8 mouse cellular contexts compared by ENCODE assay signal in genomic region chr2:135658486-135659390, GRCm38 (mm10). TPM values are rescaled to one million over a fixed set of nuclear protein-coding genes. Genes with fewer than 3 reads are reported as not detected.
A peak's percentile ranks its signal among the peaks of the same experiment; 100 is the strongest.
DNase-seq lines count a peak whose midpoint lies in the region; ATAC-seq and TF ChIP-seq lines count a peak whose summit lies in the region.

Plcb4 (plus strand) TSS chr2:135659011.

- ATAC-seq in hindbrain, embryonic 15.5 days (ENCODE audit: low FRiP score, low read depth): peak; percentile 92

- H3K4me3 ChIP-seq in gastrocnemius, adult 2 months: peak within 1 kb of the TSS; percentile 91
- peak within 1 kb of the TSS; percentile 84 for H3K4me3 ChIP-seq in hindbrain, embryonic 15.5 days

- H3K36me3 ChIP-seq in hindbrain, embryonic 15.5 days: no peaks in the 10 kb centered on the region

- intact Hi-C loops in gastrocnemius, adult 2 months (cut with DNase I): loop anchor here (2.0 to 10.0 kb wide), 3 partner anchors 98 to 269 kb away; no protein-coding TSS in a partner anchor

- H3K9ac ChIP-seq in hindbrain, embryonic 15.5 days: peak within 1 kb of the TSS; percentile 91

- peak within 1 kb of the TSS; percentile 76 for H3K4me2 ChIP-seq in hindbrain, embryonic 15.5 days

- TF ChIP-seq CTCF in gastrocnemius, adult 2 months (IDR thresholded peaks at IDR 0.05): no peak

- H3K27me3 ChIP-seq in hindbrain, embryonic 15.5 days: no peaks in the 10 kb centered on the region

- peak within 1 kb of the TSS; percentile 94 for H3K27ac ChIP-seq in gastrocnemius, adult 2 months
- H3K27ac ChIP-seq in hindbrain, embryonic 15.5 days (replicated peaks): peak within 1 kb of the TSS; percentile 99

- H3K4me1 ChIP-seq in hindbrain, embryonic 15.5 days (replicated peaks): peaks cover 19% of the 10 kb centered on the region

- DNase-seq in ZHBTc4 (ENCODE audit: low read depth, low spot score): peak; percentile 95
- DNase-seq in cerebellum, postnatal 36 days: peak; percentile 90 to 93
- peak; percentile 88 for DNase-seq in gastrocnemius, adult 2 months
- DNase-seq in layer of hippocampus, postnatal 25 days (ENCODE audit: extremely low spot score in 1 of 2, low spot score in 1 of 2): peak; percentile 64 to 66
- DNase-seq in lung, postnatal 14 days: peak; percentile 86
- DNase-seq in ovary, postnatal 14 days (ENCODE audit: low spot score): peak; percentile 67
- DNase-seq in thymus, postnatal 0 days (ENCODE audit: low spot score): peak; percentile 77

- no peaks in the 10 kb centered on the region for H3K9me3 ChIP-seq in hindbrain, embryonic 15.5 days

- under 1% methylated on average over 59 of the region's 71 CpGs for WGBS in hindbrain, embryonic 15.5 days

RNA-seq across cellular contexts. Expression of gene Plcb4, which starts in this region (rescaled TPM):
- total RNA-seq in gastrocnemius, adult 2 months (2021): 10 to 100 TPM; 19.7 to 21.8 TPM
- polyA plus RNA-seq in hindbrain, embryonic 15.5 days (2015; fragmentation: Nextera tagmentation; extraction: Ambion mirVana): 46.1 and 50.6 TPM in 2 replicates
- 10 to 100 TPM; 17.3 to 18.2 TPM for total RNA-seq in layer of hippocampus, postnatal 25 days (2021)
- polyA plus RNA-seq in thymus, postnatal 0 days (2015; fragmentation: Nextera tagmentation; extraction: Ambion mirVana): 6.5 and 7.2 TPM in 2 replicates

Comparison
In these comparisons a context has a peak if more than half of its experiments do, and no peak if none do; other contexts are left out.
1. Peak in every context shown above with its lines: DNase-seq, ATAC-seq, H3K4me3 ChIP-seq and H3K27ac ChIP-seq.